Mouse (Mus musculus) testis, adult 2 months (tissue): ENCODE results near the gene Park7.

Source experiments
- CTCF ChIP-seq: fragments of 200-500 bp; IDR thresholded peaks from 2 replicates; pipeline ENCODE4 v1.5.1; 2012; ENCODE audit warnings: low read depth, mild to moderate bottlenecking, inconsistent platforms, low read length, moderate library complexity; ENCODE audit not compliant: control insufficient read depth, insufficient read depth, insufficient replicate concordance
- POLR2A ChIP-seq: fragments of 200-500 bp; IDR thresholded peaks from 2 replicates; pipeline ENCODE4 v1.6.1; 2012; ENCODE audit warnings: low read depth, mild to moderate bottlenecking, inconsistent platforms, low read length, moderate library complexity; ENCODE audit not compliant: control insufficient read depth

DNA sequence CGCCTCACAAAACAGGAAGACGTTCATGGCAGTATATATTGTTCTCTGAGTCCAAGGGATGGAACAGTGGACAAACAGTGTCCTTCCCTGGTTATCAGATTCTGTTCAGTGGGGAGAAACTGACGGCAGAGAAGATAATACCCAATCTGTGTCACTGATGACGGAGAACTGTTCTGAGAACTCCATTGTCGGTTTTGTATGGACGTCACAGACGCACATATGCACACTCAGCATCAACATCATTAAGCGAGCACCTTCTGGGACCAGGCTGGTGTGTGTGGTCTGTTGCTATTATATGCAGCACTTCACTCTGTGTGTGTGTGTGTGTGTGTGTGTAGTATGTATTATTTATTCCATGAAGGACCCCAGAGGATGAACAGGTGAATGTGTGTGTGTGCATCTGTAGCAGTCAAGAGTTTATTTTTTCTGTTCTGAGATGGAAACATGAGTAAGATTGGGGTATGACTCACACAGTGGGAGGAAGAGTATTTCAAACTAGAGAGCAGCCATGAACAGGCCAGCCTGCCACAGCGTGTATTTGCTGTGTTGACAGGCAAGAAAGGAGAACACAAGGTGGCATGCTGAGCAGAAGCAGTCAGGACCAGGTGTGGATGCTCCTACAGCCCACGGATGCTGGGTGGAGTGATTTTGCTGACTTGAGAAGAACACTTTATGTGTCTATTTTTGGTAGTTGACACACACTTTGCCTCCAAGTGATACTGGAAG is 1.1 kb upstream of the Park7 start:
- TF ChIP-seq POLR2A (no peak), CTCF (no peak)
